Mouse (Mus musculus) adrenal gland, postnatal 10 days (tissue): ENCODE measurements around the gene Fam25c. TPM values are rescaled to one million over a fixed set of nuclear protein-coding genes. Genes with fewer than 3 reads are reported as not detected.
"Not testable (repeated sequence)": the region's sequence is repeated elsewhere in the genome, so short reads cannot be mapped to it uniquely, and the experiment has no call there.

Experiments used
- DNase-seq: peaks from one replicate; pipeline ENCODE4 v3.0.0; 2021; ENCODE audit warnings: mixed read lengths
- long read RNA-seq, 2 experiments: library from polyadenylated mRNA; stranded (forward); transcript quantifications; one replicate each; pipeline ENCODE4 v2.0.0; 2021
- total RNA-seq, 2 experiments: library from RNA; stranded (reverse); gene quantifications; 2 replicates each; pipeline ENCODE4 v1.2.3; 2021

Fam25c gene
- total RNA-seq = 1 to 10 TPM; 2.3 to 4.2 TPM
- long read RNA-seq, experiment 1, partial matches to known transcripts = 2 of 4 reads
- long read RNA-seq, experiment 1, other reads (novel, unspliced or antisense) = 0 of 4 reads
- long read RNA-seq, experiment 2 = 0 reads

DNA sequence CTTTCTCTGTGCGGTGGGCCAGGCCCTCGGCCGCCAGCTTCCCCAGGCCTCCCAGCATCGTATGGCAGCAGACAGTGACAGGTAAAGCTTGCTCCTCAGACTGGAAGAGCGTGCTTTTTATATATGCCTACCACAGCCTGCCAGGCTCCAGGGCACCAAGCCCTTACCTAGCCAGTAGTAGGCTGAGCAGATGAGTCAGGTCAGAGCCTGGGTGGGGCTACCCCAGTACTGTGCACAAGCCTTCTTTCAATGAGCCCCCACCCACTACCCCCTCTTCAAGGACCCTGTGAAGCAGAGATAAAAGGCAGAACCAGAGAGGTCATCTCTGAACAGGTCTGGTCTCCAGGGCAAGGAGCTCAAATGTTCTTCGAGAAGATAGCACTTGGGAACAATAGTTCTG lies at the start of gene Fam25c:
Gene Fam25c, minus strand, starts transcription at position 133 of the 400 bp plus-strand sequence.
- no peak for DNase-seq

DNA sequence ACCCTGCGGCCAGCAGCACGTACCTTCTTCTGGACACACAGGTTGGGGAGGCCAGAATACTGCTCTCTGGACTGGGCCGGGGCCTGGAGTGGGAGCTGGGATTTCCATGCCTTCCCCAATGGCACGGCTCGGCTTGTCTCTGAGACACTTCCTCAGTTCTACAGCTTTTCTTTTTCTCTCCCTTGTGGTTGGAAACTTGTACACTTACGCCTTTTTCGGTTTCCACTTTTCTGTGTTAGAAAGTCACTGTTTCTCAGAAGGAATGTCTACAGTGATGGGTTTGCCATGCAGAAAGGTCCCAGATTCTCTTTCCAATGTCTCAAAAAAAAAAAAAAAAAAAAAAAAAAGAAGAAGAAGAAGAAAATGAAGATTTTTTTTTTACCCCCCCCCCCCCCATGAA lies 48.2 kb upstream of the Fam25c start:
- no peak for DNase-seq

DNA sequence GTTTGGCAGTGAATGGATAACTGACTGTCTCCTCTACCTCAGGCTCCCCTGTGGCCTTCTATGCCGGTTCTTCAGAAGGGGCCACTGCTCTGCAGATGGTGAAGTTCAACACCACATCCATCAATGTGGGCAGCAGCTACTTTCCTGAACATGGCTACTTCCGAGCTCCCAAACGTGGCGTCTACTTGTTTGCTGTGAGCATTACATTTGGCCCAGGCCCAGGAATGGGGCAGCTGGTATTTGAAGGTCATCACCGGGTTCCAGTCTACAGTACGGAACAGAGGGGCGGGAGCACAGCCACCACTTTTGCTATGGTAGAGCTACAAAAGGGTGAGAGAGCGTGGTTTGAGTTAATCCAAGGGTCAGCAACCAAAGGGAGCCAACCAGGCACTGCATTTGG lies 47.6 kb upstream of the Fam25c start:
- peak; percentile 60 for DNase-seq

DNA sequence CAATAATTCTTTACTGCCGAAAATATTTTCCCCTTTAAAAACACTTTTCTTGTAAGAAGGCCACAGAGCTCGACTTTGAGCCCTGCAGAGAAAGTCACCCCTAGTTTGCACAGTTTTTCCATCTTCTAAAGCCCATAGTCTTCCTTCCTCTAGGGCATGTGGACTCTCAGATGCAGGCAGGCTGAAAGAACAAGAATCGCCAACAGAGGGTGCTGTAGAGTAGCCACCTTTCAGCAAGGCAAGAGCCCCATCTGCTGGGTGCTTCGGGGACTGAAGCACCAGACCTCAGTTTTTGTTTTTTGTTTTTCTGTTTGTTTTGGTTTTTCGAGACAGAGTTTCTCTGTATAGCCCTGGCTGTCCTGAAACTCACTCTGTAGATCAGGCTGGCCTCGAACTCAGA lies 45.9 kb upstream of the Fam25c start:
- DNase-seq = peak; percentile 89

DNA sequence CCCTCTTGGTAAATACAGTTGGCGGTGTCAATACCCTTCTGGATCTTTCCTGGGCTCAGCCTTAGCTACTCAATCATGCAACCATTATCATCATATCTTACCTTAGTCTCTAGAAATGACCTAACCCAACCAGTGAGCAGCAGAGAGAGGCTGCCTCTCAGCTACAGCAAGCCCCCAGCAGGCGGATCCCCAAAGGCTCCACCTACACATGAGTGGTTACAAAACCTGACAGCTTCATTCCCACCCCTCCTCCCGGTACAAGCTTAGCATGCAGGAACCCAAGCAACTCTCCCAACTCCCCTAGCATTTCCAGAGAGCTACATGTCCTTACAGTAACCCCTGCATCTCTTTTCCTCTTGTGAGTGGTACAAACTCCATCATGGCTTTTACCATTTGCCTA lies 44.8 kb upstream of the Fam25c start:
- no peak for DNase-seq

DNA sequence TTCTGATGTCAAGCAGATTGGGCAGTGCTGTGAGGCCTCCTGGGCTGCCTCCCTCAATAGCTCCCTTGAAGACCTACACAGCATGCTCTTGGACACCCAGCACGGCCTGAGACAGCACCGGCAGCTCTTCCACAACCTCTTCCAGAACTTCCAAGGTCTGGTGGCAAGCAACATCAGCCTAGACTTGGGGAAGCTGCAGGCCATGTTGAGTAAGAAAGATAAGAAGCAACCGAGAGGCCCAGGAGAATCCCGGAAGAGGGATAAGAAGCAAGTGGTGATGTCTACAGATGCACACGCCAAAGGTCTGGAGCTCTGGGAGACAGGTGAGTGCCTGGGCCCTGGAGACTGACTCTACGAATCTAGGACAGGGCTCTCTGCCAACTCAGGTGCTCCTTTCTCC lies 44.1 kb upstream of the Fam25c start:
- DNase-seq = no peak

DNA sequence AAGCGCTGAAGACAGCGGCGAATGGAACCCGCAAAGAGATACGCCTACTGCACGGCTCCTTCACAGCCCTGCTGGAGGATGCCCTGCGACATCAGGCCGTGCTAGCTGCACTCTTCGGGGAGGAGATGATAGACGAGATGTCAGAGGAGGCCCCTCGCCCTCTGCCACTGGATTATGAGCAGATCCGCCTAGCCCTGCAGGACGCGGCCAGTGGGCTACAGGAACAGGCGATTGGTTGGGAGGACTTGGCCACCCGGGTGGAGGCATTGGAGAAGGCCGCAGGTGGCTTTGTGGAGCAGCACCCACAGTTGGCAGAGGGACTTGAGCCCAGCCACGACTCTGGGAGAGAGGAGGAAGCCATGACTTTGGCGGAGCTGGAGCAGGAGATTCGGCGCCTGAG lies 43.7 kb upstream of the Fam25c start:
- DNase-seq = no peak

DNA sequence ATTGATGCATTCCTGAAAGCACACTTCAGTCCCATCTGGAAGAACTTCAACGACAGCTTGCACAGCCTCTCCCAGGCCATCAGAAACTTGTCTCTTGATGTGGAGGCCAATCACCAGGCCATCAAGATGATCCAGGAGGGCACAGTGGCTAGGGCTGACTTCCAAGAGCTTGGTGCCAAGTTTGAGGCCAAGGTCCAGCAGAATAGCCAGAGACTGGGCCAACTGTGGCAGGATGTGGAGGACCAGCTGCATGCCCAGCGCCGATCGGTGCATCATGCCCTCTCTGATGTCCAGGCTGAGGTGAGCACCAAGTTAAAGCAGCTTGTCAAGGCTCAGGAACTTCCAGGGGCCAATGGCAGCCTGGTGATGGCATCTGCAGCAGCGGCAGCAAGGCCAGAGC lies 42.6 kb upstream of the Fam25c start:
- peak; percentile 55 for DNase-seq

DNA sequence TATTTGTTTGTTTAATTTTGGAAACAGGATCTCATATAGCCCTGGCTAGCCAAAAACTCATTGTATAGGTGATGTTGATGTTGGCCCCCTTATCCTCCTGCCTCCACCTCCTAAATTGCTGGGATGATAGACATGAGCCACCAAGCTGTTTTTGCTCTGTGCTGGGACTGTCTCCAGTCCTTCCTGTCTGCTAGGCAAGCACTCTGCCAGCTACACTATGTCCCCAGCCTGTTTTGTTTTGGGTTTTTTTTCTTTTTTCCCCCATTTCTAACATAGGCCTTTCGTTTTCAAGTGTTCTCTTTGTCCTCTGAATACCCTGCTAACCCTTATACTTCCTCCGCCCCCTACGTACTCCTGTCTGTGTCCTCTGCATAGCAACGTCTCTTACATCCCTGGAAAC lies 38.1 kb upstream of the Fam25c start:
- no peak for DNase-seq

DNA sequence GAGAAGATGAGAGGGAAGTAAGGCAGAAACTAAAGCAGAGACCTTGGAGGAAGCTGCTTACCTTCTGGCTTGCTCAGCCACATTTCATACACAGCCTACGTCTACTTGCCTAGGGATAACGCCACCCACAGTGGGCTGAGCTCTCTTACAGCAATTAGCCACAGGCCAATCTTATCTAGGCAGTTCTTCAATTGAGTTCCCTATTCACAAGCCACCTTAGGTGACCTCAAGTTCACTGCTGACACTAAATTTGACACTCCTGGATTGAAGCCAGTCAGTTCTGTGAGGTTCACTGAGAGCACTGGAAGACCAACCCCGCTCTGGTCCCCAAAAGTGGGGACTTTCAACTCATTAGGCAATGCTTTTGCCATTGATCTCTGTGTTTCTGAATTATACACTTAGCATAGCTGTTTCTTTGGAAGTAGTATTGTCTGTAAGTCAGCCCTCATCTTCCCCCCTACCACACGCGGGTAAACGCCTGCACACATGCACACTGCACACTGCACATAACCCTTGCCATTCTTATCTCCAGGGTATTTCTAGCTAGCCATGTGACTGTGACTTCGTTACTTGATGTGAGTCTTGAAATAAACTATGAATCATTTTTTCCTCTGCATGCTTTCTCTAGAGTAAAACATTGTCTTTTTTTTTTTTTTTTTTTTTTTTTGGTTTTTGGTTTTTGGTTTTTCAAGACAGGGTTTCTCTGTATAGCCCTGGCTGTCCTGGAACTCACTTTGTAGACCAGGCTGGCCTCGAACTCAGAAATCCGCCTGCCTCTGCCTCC lies 27.9 kb upstream of the Fam25c start:
- DNase-seq = no peak

DNA sequence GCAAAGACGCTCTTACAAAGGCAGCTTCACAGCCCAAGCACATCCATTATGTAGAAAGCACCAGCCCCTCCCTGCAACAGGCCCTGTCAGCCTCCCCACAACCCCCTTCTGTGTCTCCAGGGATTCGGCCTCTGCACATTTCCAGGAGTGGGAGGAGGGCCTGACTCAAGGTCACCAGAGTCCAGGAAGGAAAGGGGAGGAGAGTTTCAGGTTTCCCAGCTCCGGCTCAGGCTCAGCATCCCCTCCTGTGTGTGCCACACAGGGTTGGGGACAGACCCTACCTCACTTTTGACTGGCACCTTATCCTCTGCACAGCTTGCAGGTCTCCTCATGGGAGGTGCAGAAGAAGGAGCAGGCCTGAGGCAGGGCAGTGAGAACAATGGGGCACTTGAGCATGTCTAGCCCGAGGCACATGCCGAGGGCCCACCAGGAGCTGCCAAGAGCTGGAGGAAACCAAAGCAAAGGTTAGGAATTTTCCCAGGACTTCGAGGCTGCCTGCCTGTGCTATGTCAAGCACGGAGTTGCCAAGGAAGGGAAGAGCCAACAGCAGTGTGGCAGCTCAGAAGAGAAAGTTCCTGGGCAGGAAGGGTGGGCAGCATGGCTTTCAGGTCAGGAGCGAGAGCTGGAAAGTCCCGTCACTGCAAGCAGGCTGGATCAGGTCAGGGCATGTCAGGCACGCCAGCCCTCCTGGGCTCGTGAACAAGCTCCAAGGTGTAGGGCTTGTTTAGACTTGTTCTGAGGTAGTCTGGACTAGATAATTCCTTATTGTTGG lies 23.5 kb upstream of the Fam25c start:
- DNase-seq = peak; percentile 63

DNA sequence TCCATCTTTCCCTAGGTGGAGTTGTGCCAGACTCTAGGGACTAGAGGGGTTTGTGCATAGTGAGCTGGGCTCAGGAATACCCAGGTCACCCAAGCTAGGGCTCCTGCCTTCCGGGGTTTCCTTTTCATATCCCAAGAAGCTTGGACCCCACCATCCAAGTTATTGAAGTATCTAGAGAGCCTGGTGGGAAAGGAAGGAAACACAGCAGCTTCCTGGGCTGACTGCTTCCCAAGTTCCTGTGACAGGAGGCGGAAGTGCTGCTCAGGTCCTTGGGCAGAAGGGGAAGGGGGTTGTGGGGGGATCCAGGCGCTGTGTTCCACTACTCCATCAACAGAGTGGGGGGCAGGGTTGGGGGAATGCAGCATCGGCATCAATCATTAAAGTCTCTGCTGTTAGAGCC lies 21.9 kb upstream of the Fam25c start:
- DNase-seq = no peak

DNA sequence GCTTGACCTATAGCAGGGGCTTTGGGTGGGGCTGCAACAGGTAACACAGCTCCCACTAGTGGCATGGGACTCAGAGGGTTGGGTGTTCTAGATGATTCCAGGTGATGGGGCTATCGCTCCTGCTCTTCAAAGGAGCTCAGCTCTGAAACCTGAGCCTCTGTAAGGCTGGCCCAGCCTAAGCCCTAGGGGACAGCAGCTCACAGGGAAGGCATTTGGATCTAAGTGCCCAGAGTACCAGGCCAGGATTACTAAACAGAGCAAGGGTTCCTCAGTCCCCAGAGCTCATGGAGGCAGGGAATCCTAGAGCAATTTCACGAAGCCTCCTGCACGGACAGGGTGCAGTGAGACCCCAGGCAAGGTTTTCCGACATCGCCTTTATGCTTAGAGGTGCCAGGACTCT lies 20.7 kb upstream of the Fam25c start:
- peak; percentile 42 for DNase-seq

DNA sequence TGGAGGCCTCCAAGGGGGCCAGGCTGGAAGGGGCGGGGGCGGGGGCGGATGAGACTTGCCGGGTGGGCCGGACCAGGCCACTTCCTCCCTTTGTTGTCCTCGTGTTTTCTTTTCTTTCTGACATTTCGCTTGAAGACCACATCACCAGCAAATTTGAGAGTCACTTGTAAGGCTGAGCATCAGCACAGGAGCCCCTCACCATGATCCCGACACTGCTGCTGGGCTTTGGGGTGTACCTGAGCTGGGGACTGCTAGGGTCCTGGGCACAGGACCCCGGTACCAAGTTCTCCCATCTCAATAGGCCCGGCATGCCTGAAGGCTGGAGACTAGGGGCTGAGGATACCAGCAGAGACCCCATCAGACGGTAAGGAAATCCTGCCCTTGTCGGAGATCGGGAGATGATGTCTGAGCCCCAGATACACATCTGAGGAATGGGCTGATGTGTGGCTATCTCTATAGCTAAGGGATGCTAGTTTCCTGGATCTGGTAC lies 20.2 kb upstream of the Fam25c start, which contains the start of gene Mmrn2:
Gene Mmrn2, plus strand, starts transcription at position 51 of the 490 bp plus-strand sequence.
- no peak for DNase-seq

DNA sequence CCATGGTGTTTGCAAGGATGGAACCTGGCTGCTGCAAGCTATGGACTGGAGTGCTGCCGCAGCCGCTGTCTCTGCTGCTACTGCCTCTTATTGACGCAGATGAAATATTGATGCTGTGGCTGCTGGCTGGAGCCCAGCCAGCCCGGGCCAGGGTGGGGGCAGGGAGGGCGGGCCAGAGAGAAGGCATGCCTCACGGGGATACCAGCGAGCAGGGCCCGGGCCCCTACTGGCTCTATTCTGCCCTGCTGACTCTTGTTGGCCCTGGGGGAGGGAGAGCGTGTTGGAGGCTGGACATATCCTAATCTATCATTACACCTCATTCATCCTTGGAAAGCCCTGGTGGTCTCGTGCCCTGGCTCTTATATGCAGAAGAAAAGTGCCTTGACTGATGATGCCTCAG lies 19.3 kb upstream of the Fam25c start, which contains the start of gene Sncg:
Gene Sncg, minus strand, starts transcription at position 213 of the 400 bp plus-strand sequence.
- peak; percentile 58 for DNase-seq

DNA sequence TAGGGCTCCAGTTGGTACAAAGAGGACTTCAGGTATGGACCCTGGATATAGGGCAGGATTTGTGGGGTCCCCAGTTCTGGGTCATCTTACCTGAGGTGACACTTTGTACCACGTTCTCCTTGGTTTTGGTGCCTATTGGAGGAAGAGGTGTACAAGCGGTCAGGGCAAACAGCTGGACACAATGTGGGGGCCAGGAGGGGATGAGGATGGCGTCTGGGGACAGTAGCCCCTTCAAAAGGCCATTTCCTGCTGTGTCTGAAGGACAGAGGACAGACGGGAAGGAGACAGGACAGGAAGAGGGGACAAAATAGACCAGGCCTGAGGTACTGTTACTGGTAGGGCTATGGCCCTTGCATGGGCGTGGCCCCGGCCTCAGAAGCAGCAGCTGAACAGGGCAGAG lies 18.3 kb upstream of the Fam25c start:
- no peak for DNase-seq

DNA sequence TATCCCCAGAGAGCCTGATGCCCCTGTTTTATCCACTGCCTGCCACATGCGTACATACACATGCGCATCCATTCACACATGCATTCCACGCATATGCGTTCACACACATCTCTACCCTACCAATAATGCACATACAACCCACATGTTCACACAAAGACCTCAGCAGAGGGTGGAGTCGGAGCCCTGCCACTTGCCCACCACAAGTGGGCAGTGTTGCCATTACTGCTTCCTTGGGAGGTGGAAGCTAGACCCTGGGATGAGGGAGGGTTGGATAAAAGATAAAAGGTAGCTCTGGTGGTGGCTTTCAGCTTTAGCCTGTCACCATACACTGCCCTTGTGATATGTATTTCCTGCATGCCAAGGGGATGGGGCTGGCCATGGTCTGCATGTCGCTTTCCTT lies 17.4 kb upstream of the Fam25c start:
- peak; percentile 81 for DNase-seq

DNA sequence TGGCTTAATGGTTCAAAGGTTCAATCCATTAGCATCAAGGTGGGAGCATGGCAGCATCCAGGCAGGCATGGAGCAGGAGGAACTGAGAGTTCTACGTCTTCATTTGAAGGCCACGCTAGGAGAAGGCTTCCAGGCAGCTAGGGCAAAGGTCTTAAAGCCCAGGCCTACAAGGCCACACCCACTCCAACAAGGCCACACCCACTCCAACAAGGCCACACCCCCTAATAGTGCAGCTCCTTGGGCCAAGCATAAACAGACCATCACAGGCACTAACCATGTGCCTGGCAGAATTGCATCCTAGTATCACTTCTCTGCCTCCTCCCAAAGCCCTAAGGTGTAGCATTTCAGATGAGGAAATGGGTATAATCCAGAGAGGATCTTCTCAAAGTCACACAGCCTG lies 16.5 kb upstream of the Fam25c start:
- no peak for DNase-seq

DNA sequence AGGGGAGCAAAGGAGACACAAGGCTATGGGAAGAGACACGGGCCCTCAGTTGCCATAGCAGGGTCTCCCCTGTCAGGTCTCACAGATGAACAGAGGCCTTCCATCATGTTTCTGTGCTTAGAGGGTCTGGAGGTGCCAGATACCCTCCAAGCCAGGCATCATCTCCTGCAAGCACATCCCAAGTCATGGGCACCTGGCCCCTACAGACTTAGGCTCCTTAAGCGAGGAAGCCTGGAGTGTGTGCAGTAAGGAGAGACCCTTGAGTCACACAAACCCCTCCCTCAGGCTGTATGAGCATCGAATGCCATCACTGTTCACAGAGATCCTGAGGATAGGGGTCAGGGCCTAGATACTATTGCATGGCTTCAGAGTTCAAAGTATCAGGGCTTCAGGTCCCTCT lies 15.7 kb upstream of the Fam25c start:
- no peak for DNase-seq

DNA sequence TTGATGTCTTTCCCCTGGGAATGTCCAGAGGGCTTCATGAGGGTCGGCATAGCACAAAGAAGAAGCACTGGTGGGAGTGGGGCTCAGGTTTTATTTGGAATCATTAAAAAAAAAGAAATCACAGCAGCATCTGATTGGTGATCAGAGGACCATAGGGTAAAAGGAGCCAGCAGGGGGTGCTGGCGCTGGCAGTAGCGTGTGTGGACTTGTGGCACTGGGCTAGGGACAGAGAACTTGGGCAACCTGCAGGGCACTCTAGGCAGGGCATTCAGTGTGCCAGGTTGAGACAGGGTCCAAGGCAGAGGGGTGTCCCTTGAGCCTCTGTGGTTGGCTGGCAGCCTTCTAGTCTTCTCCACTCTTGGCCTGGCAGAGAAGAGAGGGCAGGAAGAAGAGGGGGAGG lies 15.0 kb upstream of the Fam25c start:
- DNase-seq = peak; percentile 35

DNA sequence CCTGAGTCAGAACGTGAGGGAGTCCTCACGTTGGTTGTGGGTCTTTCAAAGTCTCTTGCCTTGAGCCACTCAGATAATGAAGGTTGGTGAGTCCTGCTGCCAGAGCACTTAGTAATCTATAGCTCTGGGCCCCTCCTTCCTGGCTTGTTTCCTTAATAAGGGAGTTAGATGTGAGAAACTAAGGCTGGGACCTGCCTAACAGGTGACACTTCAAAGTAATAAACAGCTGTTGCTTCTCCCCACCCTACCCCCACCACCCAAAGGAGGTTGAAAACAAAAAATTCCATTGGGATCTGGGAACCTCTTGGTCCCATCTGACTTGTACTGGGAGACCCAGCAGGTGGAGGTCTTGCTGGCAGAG lies 9.9 kb upstream of the Fam25c start:
- no peak for DNase-seq

DNA sequence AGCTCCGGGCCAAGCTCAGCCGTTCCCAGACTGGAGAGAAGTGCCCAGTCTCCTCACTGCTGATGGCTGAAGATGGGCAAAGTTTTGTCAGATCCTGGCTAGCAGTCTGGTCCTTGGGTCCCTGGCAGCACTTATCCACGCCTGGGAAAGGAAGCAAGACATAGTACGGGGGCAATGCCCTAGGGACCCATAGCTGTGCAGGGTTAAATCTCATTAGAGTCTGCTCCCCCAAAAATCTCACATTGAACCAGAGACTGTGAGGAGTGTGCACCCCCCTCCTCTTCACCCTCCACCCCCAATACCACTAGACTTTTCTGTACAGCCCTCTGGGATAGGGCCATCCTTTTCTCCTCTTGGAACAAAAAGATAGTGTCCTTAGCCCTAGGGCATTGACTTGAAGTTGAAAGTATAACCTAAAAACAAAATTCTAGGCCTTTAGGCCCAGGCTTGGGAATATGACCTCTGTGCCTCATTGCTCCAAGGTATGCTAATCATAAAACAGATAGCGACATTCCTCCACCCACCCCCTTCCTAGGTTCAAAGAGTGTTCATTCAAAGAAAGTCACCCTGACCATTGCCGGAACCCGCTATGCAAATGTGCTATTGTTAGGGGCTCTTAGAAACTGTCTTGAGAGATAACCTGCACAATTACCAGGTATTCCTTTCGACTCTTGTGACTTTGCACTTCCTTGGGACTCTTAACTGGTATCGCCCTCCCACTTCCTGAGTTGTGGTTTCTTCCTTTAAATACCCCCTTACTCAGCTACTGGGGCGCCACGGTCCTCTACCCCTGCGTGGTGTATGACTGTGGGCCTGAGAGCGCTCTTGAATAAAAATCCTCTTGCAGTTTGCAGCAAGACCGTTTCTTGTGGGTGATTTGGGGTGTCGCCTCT lies 9.3 kb upstream of the Fam25c start:
- not testable (repeated sequence) for DNase-seq
